Mouse (Mus musculus) urinary bladder, postnatal 14 days (tissue): ENCODE measurements around the gene Runx3.
"Not testable (repeated sequence)": the region's sequence is repeated elsewhere in the genome, so short reads cannot be mapped to it uniquely, and the experiment has no call there.

ENCODE experiments used
- DNase-seq: peaks from one replicate; pipeline ENCODE4 v3.0.0; 2021; ENCODE audit warnings: low spot score

Gene Runx3

DNA sequence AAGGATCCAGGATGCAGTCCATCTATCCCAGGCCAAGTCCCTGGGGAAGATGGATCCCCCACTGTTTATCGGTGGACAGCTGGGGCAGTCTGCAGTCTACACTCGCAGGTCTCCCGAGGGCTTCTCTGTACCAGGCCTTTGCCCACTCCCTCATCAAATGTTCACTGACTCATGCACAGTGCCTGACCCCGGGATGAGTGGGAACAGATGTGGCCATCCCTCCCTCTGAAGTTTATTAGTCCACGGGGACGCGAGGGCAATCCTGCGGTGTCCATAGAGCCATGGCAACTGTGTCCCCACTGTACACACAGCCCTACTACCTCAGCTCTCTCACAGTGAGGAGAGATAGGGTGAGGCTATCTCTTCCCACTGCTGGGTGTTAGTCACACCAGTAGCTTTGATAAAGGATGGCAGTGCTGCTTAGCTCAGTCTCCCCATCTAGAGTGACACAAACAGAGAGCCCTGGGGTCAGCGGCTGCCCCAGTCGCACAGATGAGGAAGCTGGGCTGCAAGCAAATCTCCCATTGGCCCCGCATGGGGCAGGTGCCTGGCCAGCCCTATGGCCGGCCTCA, 50.9 kb downstream of the Runx3 start:
- DNase-seq: no peak

DNA sequence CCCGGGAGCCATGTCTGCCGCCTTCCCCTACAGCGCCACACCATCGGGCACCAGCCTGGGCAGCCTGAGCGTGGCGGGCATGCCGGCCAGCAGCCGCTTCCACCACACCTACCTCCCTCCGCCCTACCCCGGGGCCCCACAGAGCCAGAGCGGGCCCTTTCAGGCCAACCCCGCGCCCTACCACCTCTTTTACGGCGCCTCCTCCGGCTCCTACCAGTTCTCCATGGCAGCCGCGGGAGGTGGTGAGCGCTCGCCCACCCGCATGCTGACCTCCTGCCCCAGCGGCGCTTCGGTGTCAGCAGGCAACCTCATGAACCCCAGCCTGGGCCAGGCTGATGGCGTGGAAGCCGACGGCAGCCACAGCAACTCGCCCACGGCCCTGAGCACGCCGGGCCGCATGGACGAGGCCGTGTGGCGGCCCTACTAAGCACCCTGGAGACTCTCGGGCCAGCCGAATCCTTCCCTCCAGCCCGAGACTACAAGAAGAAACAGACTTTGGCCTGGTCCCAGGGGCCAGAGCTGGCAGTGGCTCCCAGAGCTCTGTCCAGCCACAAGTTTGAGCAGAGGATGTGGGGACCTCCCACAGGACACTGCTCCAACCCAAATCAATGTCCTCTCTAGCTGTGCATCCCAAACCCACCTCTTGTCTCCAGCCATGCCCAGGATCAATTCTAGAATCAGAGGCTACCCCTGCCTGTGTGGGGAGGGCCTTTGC, 55.1 kb downstream of the Runx3 start:
- no peak for DNase-seq

DNA sequence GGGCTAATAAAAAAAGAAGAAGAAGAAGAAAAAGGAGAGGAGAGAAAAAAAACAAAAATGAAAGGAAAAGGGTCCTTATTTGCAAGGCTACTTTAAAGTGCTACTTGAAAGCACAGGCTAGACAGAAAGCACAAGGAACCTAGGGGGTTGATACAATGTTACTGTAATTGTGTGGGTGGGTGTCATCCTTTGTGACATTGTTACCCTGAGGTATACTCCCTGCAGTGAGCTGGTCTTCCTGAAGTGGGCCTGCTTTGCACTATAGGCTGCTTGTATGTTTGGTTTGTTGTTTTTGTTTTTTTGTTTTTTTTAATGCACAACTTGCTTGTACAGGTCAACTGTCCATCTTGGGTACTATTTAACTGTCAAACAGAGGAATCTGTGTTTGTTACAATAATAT, 57.1 kb downstream of the Runx3 start:
- DNase-seq: no peak

DNA sequence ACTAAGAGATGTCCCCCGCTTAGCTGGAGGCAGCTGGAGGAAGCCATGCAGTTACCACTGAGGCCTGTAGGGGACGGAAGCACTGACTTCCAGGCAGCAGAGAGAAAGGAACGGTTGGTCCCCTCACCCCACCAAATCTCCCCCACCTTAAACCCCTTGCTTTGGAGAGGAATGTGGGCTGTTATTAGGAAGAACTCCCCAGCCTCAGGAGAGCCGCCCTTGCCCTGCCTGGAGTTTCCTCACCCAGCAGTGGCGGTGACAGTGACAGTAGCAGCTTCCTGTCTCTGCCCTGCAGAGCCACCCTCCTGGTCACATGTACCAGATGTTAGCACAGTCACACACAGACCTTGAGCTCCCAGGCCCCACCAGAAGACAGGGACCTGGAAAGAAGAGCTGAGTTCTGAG, 58.6 kb downstream of the Runx3 start:
- DNase-seq: peak; percentile 29

DNA sequence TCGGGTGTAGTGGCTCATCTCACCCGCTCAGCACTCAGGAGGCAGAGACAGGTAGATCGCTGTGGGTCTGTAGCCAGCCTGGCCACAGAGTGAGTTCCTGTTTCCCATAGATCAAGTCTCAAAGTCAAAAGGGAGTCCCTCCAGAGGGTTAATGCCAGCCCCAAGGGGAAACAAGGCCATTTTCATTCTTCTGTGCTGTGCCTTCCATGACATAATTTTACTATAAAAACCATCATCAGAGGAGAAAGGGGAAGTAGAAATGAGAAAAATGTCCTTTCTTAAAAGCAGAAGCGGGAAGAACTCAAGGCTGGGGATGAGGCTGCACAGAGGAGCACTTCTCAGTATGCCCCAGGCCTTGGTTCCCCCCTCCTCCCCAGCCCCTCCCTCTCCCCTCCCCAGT, 61.4 kb downstream of the Runx3 start:
- DNase-seq: no peak

DNA sequence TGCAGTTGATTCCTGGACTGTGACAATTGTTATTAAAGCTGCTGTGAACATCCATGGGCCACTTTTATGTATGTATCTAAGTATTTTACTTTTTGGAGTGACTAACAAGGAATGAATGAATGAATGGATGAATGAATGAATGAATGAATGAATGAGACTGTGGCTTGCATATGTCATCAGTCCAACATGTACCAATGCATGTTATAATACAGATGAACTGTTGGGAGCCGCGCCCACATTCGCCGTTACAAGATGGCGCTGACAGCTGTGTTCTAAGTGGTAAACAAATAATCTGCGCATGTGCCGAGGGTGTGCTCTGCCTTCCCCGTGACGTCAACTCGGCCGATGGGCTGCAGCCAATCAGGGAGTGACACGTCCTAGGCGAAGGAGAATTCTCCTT, 63.8 kb downstream of the Runx3 start:
- DNase-seq: not testable (repeated sequence)

DNA sequence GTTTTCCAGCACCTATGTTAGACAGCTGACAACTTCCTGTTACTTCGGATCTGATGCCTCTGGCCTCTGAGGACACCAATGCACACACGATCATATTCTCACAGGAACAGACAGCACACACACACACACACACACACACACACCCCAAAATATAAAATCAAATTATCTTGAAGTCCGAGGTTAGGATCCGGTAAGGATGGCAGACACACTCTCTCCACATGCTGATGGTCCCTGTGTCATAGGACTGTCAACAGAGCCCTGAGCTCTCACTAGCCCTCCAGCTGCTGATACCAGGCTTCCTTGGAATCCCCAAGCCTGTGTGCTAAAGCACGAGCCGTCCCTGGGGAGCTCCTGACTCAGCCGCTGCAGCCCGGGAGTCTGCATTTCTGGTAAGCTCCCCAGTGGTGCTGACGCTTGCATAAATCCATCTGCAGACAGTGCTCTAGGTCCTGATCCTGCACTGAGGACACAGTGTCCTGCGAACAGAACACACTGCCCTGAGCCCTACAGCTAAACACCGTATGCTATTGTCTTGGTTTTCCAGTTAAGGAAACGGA, 69.1 kb downstream of the Runx3 start:
- DNase-seq: no peak

DNA sequence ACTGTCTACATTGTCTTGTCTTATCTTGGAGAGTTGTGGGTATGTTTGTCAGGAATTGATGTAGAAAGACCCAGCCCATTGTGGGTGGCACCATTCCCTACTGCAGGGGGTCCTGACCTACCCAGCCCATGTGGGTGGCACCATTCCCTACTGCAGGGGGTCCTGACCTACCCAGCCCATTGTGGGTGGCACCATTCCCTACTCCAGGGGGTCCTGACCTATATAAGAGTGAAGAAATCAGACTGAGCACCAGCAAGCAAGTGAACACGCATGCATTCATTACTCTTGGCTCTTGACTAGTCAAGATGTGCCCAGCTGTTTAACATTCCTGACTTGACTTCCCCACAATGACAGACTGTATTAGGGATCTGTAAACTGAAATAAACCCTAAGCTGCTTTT, 69.9 kb downstream of the Runx3 start:
- DNase-seq: no peak

DNA sequence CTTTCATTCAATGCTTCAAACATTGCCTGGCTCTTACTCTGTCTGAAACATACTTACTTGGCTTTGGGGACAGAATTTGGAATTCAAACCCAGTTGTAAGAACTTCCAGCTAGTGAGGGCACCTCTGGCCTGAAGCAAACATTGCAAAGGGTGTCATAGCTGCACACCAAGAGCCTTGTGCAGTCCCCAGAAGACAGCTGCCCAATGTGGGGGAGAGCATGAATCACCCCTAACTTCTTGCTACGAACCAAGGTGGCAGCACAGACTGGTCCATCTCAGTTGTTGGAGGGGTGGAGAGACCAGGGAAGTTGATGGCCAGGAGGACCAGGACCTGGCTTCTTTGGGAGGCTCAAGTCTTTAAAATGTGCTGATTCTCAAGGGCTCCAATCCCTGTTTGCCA, 70.7 kb downstream of the Runx3 start:
- no peak for DNase-seq

DNA sequence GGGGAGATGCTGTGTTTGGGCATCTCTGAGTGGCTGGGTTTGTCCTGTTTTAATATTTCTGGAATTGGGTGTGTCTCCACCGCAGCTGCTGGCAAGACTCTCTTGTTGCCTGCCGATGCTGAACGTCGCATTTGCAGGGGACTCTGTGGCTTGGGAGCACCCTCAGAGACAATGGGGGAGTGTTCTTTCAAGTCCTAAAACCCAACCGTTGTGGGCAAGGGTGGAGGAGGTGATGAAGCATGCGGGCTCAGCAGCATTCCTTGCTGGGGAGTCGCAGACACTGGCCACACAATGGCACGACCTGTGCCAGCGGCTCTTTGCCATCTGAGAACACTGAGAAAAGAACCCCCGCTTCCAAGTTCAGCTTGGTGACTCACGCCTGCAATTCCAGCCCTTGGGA, 71.2 kb downstream of the Runx3 start:
- no peak for DNase-seq

DNA sequence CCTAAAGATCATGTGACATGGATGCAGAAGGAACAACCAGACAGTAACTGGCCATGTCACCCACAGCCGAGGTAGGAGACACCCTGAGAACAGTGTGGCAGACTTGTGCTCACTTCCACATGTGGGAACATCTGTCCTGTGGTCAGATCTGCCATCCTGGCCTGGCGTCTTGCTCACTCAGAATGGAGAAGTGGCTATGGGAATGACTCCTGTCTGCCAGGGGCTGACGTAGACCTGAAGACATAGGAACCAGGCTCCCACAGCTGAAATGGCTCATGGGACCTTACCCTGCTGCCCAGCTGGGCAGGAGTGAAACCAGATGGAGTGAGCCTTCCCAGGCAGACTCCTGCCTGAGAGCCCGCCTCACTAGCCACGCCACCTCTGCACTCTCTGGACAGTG, 72.4 kb downstream of the Runx3 start:
- DNase-seq: no peak

DNA sequence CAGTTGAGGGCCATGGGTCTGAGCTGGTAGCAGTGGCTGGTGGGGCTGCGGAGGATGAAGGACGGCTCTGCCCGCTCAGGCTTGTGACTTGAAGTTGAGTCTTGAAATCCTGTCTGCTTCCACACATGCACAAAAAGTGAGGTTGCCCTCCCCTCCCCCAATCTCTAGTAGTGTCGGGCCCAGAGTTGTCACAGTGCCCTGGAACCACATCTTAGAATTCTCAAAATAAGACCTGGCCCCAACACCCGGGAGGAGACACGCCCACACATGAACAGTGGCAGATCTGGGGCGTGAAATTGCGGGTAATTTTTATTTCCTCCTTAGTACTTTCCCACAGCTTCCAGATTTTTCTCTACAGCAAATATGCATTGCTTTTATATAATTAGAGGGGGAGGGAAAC, 77.4 kb downstream of the Runx3 start:
- no peak for DNase-seq

DNA sequence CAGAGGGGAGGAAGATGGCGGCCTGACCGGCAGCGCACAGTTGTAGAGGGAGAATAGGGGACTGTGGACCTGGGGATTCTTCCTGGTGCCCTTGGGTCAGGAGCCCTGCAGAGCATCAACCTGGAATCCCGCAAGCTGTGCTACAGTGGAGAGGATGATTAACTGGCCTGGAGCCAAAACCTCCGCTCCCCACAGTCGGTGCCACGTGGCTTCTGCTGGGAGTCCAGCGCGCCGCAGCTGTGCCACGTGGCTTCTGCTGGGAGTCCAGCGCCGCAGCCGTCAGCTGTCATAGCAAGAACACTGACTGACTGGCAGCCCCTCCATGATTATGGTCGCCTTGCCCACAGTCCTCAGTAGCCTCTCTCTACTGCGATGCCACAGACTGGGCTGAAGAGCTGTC, 81.3 kb downstream of the Runx3 start:
- DNase-seq: no peak

DNA sequence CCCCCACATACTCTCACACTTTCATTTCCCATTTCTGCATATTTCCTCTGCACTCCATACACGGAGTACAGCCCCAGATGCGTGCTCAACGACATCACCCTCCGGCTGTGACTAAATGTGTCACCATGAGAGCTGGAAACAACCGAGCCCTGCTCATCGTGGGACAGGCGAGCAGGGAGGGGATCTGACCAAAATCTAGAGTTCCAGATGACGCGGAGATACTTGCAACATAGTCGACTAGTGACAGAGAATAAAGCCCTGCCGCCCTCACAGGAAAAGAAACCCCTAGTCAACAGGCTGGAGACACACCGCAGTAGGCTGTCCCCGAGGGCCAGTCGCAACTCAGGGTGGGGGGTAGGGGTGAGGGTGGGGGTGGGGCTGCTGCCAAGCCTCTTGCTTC, 82.8 kb downstream of the Runx3 start:
- DNase-seq: peak; percentile 8

DNA sequence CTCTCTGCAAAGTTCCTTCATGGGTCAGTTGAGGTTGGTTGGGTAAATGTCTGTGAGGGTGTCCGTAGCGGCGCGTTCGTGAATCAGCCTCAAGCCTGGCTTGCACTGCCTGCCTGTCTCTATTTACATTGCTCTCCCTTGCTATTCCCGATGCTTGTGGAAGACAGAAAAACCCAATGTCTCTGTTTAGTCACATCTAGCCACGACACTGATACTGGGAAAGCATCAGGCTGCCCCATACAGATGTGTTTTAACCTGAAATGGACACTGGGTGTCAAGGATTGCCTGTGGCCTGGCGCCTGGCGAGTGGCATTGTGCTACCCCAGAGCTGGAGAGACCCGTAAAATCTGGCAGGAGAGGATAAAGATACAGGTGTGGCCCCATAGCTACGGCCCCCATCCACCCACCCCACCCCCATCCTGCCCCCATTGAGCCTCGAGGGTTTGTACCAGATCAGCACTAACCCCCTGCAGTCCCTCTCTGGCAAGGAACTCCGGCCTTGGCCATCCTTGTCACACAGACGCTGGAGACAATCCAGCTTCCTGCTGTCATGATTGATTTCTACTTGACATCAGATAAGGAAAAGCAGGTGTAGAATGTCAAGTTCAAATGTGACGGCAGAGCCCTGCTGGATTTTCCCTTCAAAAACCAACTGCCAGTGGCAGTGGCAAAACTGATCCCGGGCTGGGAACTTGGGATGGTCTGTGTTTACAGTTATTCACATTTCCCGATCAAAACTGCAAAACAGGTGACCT, 83.5 kb downstream of the Runx3 start:
- no peak for DNase-seq

DNA sequence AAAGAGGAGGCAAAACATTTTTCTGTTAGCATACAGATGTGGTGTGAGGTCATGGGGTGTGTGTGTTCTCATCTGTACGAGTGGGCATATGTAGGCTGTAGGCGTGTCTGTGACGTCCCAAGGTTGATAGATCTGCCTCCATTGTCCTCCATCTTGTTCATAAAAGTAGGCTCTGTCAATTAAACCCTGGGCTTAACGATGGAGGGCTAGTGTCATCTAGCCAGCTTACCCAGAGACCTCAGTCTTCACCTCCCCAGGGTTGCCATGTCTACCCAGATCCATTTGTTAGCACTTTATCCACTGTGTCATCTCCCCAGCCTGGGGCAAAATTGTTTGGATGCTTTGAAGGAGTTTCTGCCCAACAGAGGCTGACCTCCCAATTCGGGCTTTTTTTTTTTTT, 84.2 kb downstream of the Runx3 start:
- DNase-seq: no peak

DNA sequence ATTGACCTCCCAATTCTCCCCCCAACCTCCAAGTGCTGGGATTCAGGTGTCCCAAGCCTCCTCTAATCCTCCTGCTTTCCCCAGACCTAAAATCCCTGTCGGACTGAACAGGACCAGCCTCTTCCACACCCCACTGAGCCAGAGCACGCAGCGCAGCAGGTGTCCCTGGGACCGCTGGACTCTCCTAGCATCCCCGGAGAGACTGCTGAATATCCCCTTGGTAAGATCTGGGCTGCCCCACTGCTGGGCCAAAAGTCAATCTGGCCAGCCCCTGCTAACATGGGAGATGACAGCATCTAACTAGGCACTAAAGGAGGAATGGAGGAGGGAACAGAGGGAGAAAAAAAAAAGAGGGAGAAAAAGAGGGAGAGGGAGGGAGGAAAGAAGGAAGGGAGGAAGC, 84.8 kb downstream of the Runx3 start:
- DNase-seq: no peak

DNA sequence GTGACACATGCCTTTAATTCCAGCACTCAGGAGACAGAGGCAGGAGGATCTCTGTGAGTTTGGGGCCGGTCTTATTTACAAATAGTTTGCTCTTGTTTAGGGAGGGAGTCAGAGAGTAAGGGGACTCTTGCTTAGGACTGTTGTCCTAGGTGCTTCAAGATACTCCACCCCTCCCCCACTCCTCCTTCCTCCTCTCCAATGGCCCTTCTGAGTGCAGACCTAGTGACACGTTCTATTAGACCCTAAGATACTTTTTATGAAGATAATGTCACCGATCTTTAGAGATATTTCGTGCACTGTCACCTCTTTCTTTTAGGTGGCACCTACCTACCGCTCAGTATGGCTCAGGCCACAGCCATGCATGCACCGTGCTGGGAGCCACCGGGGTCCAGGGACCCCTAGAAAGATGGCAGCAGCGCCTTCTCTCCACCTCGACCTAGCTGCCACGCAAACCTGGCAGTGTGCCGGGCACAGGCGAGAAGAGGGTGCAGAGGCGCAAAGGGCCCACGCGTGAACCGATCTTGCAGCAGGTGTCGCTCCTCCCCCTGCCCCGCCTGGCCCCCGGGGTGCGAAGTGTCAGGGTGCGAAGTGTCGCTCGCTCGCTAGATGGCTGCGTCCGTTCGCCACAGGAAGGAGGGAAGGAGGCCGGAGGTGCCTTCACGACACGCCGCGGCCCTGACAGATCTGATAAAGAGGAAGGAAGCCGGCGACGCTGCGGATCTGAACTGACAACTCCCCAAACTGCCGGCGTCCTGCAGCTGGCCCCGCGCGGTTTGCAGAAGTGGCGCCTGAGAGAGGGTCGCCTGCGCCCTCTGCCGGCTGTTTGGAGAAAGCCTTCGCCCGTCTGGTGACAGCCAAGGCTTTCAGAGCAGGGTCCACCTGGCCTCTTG, 85.5 kb downstream of the Runx3 start:
- peak; percentile 84 for DNase-seq

DNA sequence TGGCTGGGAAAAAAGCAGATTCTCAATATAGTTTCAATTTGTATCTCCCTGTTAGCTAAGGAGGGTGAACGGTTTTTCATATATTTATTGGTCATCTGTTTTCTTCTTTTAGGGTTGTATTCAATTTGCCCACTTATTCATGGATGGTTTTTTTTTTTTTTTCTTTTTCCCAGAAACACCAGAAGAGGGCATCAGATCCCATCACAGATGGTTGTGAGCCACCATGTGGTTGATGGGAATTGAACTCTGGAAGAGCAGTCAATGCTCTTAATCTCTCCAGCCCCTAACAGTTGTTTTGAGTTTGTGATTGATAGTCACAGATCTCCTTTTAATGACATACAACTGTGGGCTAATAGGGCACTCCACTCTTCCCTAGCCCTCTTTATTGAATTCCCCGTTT, 89.4 kb downstream of the Runx3 start:
- no peak for DNase-seq

DNA sequence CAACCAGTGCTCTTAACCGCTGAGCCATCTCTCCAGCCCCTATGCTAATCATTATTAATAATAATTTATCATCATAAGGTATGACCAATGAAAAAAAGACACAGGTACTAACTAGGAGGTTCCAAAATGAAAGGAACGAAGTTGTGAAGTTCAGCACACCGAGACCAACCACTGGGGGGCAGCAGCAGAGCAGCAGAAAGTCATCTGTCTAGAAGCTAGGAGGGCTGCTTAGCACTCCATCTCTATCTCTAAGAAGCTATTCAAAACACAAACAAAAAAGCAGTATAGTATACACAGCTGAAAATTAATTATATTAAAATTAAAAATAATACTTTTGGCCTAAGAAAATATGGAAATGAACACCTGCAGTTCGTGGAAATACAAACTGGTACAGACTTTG, 99.2 kb downstream of the Runx3 start:
- DNase-seq: peak; percentile 83

DNA sequence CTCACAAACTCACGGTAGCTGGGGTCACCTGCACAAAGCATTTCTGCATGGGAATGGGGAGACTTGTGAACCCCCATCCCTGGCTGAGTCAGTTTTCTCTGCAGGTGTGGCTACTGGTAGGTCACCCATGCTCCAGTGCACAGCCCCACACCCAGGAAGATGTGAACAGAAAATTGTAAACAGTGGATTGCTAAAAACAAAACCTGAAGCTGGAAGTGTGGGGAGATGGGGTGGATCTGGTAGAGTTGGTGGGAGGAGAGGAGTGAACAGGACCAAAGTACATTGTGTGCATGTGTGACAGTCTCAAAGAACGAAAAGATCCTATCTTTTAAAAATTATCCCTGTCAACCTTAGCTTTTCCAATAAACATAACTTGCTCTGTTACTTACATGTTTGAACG, 100.2 kb downstream of the Runx3 start:
- DNase-seq: no peak
